Mouse (Mus musculus) kidney, postnatal 14 days (tissue): ENCODE data around the gene B3gntl1.

Experiments
- DNase-seq: peaks from one replicate; pipeline ENCODE4 v3.0.0; 2022; ENCODE audit warnings: mixed read lengths

B3gntl1 gene

GRCm38 (mm10) chr11:121672990-121673572, at the start of gene B3gntl1:
Gene B3gntl1 (minus strand): TSS chr11:121673153.
- peak; percentile 99 for DNase-seq

GRCm38 (mm10) chr11:121722434-121722833, 49.5 kb upstream of the B3gntl1 start:
- no peak for DNase-seq

- DNase-seq: no peak
Measured at GRCm38 (mm10) chr11:121720752-121721151, 47.8 kb upstream of the B3gntl1 start.

GRCm38 (mm10) chr11:121717724-121718123, 44.8 kb upstream of the B3gntl1 start:
- no peak for DNase-seq

- DNase-seq: peak; percentile 29
Measured at GRCm38 (mm10) chr11:121714745-121715485, 42.0 kb upstream of the B3gntl1 start.

- no peak for DNase-seq
Measured at GRCm38 (mm10) chr11:121713569-121713968, 40.6 kb upstream of the B3gntl1 start.

- no peak for DNase-seq
Measured at GRCm38 (mm10) chr11:121712987-121713386, 40.0 kb upstream of the B3gntl1 start.

- DNase-seq: no peak
Measured at GRCm38 (mm10) chr11:121710245-121710644, 37.3 kb upstream of the B3gntl1 start.

GRCm38 (mm10) chr11:121709278-121709677, 36.3 kb upstream of the B3gntl1 start:
- no peak for DNase-seq

GRCm38 (mm10) chr11:121706521-121707005, 33.6 kb upstream of the B3gntl1 start:
- DNase-seq: peak; percentile 20

- peak; percentile 42 for DNase-seq
Measured at GRCm38 (mm10) chr11:121703619-121704215, 30.8 kb upstream of the B3gntl1 start.

GRCm38 (mm10) chr11:121702895-121703618, 30.1 kb upstream of the B3gntl1 start:
- DNase-seq: peak; percentile 83

- DNase-seq: peak; percentile 97
Measured at GRCm38 (mm10) chr11:121702111-121702894, 29.4 kb upstream of the B3gntl1 start.

GRCm38 (mm10) chr11:121701244-121701643, 28.3 kb upstream of the B3gntl1 start, which contains the start of gene Metrnl:
Gene Metrnl (plus strand): TSS chr11:121701544.
- DNase-seq: no peak

GRCm38 (mm10) chr11:121698381-121698955, 25.5 kb upstream of the B3gntl1 start:
- DNase-seq: peak; percentile 42

- DNase-seq: no peak
Measured at GRCm38 (mm10) chr11:121697271-121697670, 24.3 kb upstream of the B3gntl1 start.

GRCm38 (mm10) chr11:121695304-121696064, 22.5 kb upstream of the B3gntl1 start:
- DNase-seq: no peak

- DNase-seq: no peak
Measured at GRCm38 (mm10) chr11:121688024-121688423, 15.1 kb upstream of the B3gntl1 start.

- peak; percentile 76 for DNase-seq
Measured at GRCm38 (mm10) chr11:121686674-121687073, 13.7 kb upstream of the B3gntl1 start.

GRCm38 (mm10) chr11:121686091-121686490, 13.1 kb upstream of the B3gntl1 start:
- DNase-seq: no peak

GRCm38 (mm10) chr11:121685491-121686001, 12.6 kb upstream of the B3gntl1 start:
- DNase-seq: peak; percentile 61
